Mouse (Mus musculus) embryonic facial prominence, embryonic 13.5 days (tissue): ENCODE results near the gene Sh3tc1. TPM values are rescaled to one million over a fixed set of nuclear protein-coding genes. Genes with fewer than 3 reads are reported as not detected.

Experiments used
- ATAC-seq: fragments of 200-750 bp; cut with Nextera tagmentation; 2 replicates; pipeline ENCODE4 v1.8.0; 2017; ENCODE audit warnings: low read depth; ENCODE audit not compliant: insufficient number of reproducible peaks, insufficient read depth, low FRiP score, low TSS enrichment
- H3K27ac ChIP-seq: fragments of 300-500 bp; sonication (generic); 2 replicates; pipeline ENCODE4 v1.5.1; 2015; ENCODE audit warnings: moderate library complexity, mild to moderate bottlenecking, inconsistent platforms
- H3K27me3 ChIP-seq: fragments of 300-500 bp; sonication (generic); 2 replicates; pipeline ENCODE4 v1.6.1; 2015; ENCODE audit warnings: mild to moderate bottlenecking, inconsistent platforms
- H3K36me3 ChIP-seq: fragments of 300-500 bp; sonication (generic); 2 replicates; pipeline ENCODE4 v1.6.1; 2015; ENCODE audit warnings: mild to moderate bottlenecking, inconsistent platforms
- H3K4me1 ChIP-seq: fragments of 300-500 bp; sonication (generic); 2 replicates; pipeline ENCODE4 v1.6.1; 2015; ENCODE audit warnings: inconsistent platforms
- H3K4me2 ChIP-seq: fragments of 300-500 bp; sonication (generic); 2 replicates; pipeline ENCODE4 v1.6.1; 2015; ENCODE audit warnings: moderate library complexity, mild to moderate bottlenecking, inconsistent platforms
- H3K4me3 ChIP-seq: fragments of 300-500 bp; sonication (generic); 2 replicates; pipeline ENCODE4 v1.5.1; 2015; ENCODE audit warnings: mild to moderate bottlenecking, inconsistent platforms
- H3K9ac ChIP-seq: fragments of 300-500 bp; sonication (generic); 2 replicates; pipeline ENCODE4 v1.6.1; 2015; ENCODE audit warnings: mild to moderate bottlenecking, inconsistent platforms
- H3K9me3 ChIP-seq: fragments of 300-500 bp; sonication (generic); 2 replicates; pipeline ENCODE4 v1.6.1; 2016; ENCODE audit warnings: inconsistent platforms
- WGBS: fragments of 180-500 bp; shearing (Covaris S2); methylation state at CpG from one replicate; pipeline ENCODE4 v1.1.7; 2015; ENCODE audit warnings: mixed read lengths; 5-methylcytosine and 5-hydroxymethylcytosine counted together
- polyA plus RNA-seq: library from polyadenylated mRNA; unstranded; fragments of >200 nt; fragmentation: Nextera tagmentation; extraction: Ambion mirVana; gene quantifications from 2 replicates; pipeline ENCODE4 v1.2.1, GENCODE M21; 2015

Sh3tc1 gene
- polyA plus RNA-seq, 1 experiment from 2014 or later: 6.5 TPM

GRCm38 (mm10) chr5:35653743-35654395 lies 85.9 kb downstream of the Sh3tc1 start:
- ATAC-seq: no peak
- H3K4me3 ChIP-seq: no peak overlapping the region
- H3K4me1 ChIP-seq: no peaks in the 10 kb centered on the region
- 60% methylated on average over 9 of the region's 9 CpGs for WGBS
- no peak overlapping the region for H3K4me2 ChIP-seq
- no peaks in the 10 kb centered on the region for H3K9me3 ChIP-seq
- H3K36me3 ChIP-seq: no peaks in the 10 kb centered on the region
- no peaks in the 10 kb centered on the region for H3K27me3 ChIP-seq
- H3K9ac ChIP-seq: no peak overlapping the region
- H3K27ac ChIP-seq: no peak overlapping the region

GRCm38 (mm10) chr5:35652872-35653271 lies 86.9 kb downstream of the Sh3tc1 start:
- no peak overlapping the region for H3K9ac ChIP-seq
- H3K27ac ChIP-seq: no peak overlapping the region
- H3K27me3 ChIP-seq: no peaks in the 10 kb centered on the region
- no peak overlapping the region for H3K4me3 ChIP-seq
- ATAC-seq: no peak
- 84% methylated on average over 13 of the region's 13 CpGs for WGBS
- H3K4me1 ChIP-seq: no peaks in the 10 kb centered on the region
- no peak overlapping the region for H3K4me2 ChIP-seq
- H3K9me3 ChIP-seq: no peaks in the 10 kb centered on the region
- no peaks in the 10 kb centered on the region for H3K36me3 ChIP-seq

- Histone ChIP-seq H3K4me3 (no peak overlapping the region), H3K4me1 (no peaks in the 10 kb centered on the region), H3K36me3 (no peaks in the 10 kb centered on the region), H3K4me2 (no peak overlapping the region), H3K27ac (no peak overlapping the region), H3K27me3 (no peaks in the 10 kb centered on the region), H3K9me3 (no peaks in the 10 kb centered on the region), H3K9ac (no peak overlapping the region)
- ATAC-seq: no peak
- WGBS: 83% methylated on average over 3 of the region's 3 CpGs
Observed at GRCm38 (mm10) chr5:35652319-35652718, 87.5 kb downstream of the Sh3tc1 start.

GRCm38 (mm10) chr5:35648230-35648629 lies 91.6 kb downstream of the Sh3tc1 start:
- WGBS: 54% methylated on average over 2 of the region's 2 CpGs

GRCm38 (mm10) chr5:35647562-35647961 lies 92.2 kb downstream of the Sh3tc1 start:
- Histone ChIP-seq H3K4me1 (no peaks in the 10 kb centered on the region), H3K9me3 (no peaks in the 10 kb centered on the region), H3K4me2 (no peak overlapping the region), H3K27ac (no peak overlapping the region), H3K9ac (no peak overlapping the region), H3K4me3 (no peak overlapping the region), H3K36me3 (no peaks in the 10 kb centered on the region), H3K27me3 (no peaks in the 10 kb centered on the region)
- WGBS: 75% methylated on average over 4 of the region's 4 CpGs
- ATAC-seq: no peak

More at GRCm38 (mm10) chr5:35648230-35648629, 91.6 kb downstream of the Sh3tc1 start:
- Histone ChIP-seq H3K4me1 (no peaks in the 10 kb centered on the region), H3K4me2 (no peak overlapping the region), H3K9me3 (no peaks in the 10 kb centered on the region), H3K4me3 (no peak overlapping the region), H3K27me3 (no peaks in the 10 kb centered on the region), H3K36me3 (no peaks in the 10 kb centered on the region), H3K9ac (no peak overlapping the region), H3K27ac (no peak overlapping the region)
- ATAC-seq: no peak

Other genes with a start within 250 kb of the Sh3tc1 start
- 4.1 TPM in 2 replicates for gene Cpz, start 214.3 kb downstream of the Sh3tc1 start, polyA plus RNA-seq
- 8.1 and 9.2 TPM in 2 replicates for gene Trmt44, start 164.9 kb downstream of the Sh3tc1 start, polyA plus RNA-seq
- gene Acox3, start 156.9 kb downstream of the Sh3tc1 start, polyA plus RNA-seq: 12.6 and 13.3 TPM in 2 replicates
- gene Htra3, start 60.2 kb downstream of the Sh3tc1 start, polyA plus RNA-seq: 4.6 and 5.0 TPM in 2 replicates
- 0.91 and 0.94 TPM in 2 replicates for gene Ablim2, start 17.9 kb upstream of the Sh3tc1 start, polyA plus RNA-seq
- 18.1 and 20.9 TPM in 2 replicates for gene Afap1, start 153.3 kb upstream of the Sh3tc1 start, polyA plus RNA-seq